Mouse (Mus musculus): ENCODE data around the gene Tmem143.
"Not testable (repeated sequence)": the region's sequence is repeated elsewhere in the genome, so short reads cannot be mapped to it uniquely, and the experiment has no call there.

Gene Tmem143

GRCm38 (mm10) chr7:45896517-45897257, at the start of gene Tmem143, which contains the start of gene Syngr4:
Gene Tmem143 (plus strand): TSS chr7:45896941.
Gene Syngr4 (minus strand): TSS chr7:45896714.
- peak; percentile 71 for DNase-seq (ENCODE audit: low spot score)

DNA sequence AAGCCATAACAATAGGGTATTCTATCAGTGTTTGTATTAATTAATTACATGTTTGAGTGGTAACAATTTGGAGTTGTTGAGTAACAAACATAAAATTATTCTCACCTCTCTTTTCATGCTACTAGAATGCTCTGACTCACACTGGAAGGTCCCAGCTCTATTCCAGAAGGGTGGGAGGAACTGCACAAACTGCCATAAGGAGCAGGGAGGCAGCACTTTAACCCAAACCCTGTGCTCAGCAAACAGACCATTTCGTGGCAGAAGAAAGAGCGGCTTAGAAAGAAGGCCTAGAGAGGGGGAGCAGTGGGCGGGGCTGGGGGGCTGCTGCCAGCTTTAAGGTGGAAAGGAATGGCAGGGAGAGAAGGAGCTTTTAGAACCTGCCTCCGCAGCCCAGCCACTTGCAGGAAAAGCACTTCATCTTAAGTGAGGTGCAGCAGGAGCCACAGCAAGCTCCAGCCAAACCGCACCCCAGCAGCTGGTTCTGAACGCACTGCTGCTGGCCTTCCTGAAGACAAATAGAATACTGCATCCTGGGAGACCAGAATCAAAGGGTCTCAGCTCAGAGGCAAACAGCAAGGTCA, 48.2 kb upstream of the Tmem143 start:
- DNase-seq (ENCODE audit: low spot score) = no peak

GRCm38 (mm10) chr7:45850661-45851060, 46.1 kb upstream of the Tmem143 start:
- DNase-seq (ENCODE audit: low spot score) = no peak

DNA sequence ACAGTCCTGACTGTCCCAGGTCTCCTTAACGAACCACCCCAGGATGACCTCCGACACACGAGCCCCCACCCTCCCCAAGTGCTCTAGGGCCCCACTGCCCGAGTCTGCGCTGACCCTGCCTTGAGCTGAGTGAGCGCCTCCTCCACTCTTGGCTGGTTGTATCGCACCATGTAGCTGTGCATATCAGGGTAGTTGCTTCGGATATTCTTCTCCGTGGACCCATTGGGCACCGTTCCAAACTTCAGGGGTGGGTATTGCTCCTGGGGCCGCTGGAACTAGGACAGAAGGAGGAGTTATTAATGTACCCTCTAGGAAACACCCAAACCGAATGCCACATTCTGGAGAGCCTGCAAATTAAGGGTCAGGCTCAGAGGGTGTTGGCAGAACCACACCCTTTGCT, 43.7 kb upstream of the Tmem143 start:
- no peak for DNase-seq (ENCODE audit: low spot score)

DNA sequence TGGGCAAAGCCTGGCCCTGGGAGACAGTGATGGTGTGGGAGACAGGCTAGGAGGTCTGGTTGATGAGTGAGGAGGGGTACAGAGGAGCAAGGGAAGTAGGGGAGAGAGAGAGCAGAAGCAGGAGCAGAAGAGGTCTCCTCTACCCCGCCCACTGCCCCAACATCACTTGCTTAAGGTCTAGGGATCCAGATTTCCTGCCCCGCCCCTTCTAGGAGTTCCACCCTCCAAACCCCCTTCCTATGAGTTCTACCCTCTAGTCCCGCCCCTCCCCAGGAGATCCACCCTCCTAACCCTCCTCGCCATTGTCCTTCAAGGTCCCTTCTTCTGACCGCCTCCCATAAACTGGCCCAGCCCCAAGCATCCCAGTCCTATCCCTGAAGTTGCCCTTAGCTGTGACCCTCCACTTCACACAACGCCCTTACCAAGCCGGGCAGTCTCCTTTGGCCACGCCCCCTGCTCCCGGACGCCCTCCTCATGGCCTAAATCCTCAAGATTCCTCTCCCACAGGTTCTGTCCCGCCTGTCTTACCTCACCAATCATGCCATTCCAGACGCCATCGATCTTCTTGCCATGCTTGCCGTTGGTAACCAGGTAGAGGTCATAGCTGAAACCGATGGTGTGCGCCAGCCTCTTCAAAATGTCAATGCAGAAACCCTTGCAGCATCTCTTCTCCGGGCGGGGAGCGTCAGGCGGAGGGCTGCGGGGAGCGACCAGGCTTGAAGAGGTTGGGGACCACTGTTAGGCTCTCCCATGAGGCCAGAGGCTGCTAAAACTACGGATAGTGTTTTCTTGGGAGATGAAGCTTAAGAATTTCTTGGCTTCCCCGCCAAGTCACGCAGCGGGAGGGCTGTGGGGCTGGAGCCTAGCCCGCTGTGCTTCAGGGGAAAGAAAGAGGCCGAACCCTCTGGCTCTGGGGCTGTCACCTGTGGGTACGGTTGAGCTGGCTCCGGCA, 39.5 kb upstream of the Tmem143 start:
- no peak for DNase-seq (ENCODE audit: low spot score)

GRCm38 (mm10) chr7:45859008-45859407, 37.7 kb upstream of the Tmem143 start:
- DNase-seq (ENCODE audit: low spot score) = no peak

DNA sequence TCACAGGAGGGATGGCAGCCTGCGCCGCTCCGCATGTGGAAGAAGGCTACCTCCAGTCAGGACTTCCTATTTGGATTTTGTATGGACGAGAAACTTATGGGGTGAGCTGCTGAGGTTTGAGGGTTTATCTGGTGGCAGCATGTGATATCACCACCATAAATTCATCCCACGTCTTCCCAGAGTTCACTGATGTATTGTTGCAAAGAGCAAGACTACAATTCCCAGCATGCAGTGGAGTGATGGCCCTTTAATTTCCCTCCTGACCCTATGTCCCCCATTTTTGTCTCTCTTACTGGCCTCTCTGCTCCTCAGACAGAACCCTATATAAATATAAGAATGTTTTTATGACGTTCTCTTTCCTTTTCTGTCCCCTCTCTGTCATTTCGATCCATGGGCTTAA, 33.9 kb upstream of the Tmem143 start:
- no peak for DNase-seq (ENCODE audit: low spot score)

DNA sequence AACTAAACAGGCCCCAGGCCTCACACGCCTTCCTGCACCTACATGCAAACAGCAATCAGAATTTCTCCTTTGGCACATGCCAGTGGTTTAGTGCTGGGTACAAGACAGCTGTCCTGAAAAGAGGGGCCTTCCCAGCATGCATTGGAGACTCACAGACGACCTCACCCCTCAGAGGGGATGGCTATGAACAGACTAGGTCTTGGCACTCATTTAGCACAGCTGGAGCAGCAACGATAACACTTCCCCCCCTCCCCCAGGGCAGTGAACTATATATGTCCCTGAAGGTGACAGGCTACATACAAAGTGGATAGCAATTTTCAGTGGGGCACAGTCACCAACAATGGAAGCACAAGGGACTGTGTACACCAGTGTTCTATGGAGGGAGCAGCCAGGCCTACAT, 32.3 kb upstream of the Tmem143 start:
- DNase-seq (ENCODE audit: low spot score) = no peak

GRCm38 (mm10) chr7:45865925-45866910, 30.5 kb upstream of the Tmem143 start:
- peak; percentile 73 for DNase-seq (ENCODE audit: low spot score)

GRCm38 (mm10) chr7:45867871-45868270, 28.9 kb upstream of the Tmem143 start:
- no peak for DNase-seq (ENCODE audit: low spot score)

DNA sequence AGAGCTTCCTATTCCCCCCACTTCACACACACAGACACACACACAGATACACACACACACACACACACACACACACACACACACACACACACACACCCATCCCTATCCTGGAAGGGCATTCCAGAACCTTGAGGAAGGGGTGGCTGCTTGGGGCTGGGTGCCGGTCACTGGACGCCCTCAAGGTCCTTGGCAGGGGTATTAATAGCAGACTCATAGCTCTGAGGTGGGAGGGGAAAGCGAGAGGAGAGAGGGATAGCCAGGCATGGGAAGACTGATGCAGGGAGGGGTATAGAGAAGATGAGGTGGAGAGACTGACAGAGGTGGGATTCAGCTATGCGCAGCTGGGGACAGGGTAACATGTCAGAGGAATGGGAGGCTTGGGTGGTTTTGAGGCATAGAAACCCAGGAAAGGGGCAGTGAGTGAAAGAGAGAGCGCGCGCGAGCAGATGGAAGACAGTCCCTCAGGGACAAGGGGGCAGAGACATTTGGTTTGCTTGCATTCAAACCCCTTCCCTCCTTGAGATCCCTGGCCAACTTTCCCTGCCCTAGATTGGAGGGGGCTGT, 27.6 kb upstream of the Tmem143 start:
- DNase-seq (ENCODE audit: low spot score) = no peak

DNA sequence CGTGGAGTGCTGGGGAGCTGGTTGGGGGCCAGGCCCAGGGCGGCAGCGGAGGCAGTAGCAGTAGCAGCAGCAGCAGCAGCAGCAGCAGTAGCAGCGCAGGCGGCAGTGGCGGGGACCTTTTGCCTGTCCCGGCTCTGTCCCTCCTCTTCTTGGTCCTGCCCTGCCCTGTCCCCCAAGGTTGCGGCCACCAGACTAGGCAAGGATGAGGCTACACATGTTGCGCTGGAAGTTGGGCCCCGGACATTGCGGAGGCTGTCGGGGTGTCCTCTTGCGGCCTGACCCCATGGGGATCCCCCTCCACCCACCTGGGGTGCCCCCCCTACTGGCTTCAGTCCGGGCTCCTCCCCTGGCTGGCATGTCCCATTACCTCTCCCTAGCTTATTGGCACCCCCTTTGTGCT, 27.0 kb upstream of the Tmem143 start:
- no peak for DNase-seq (ENCODE audit: low spot score)

- DNase-seq (ENCODE audit: low spot score) = no peak
Measured at GRCm38 (mm10) chr7:45870282-45871058, 26.3 kb upstream of the Tmem143 start.

- peak; percentile 82 for DNase-seq (ENCODE audit: low spot score)
Measured at GRCm38 (mm10) chr7:45872624-45873023, 24.1 kb upstream of the Tmem143 start, which contains the start of gene Kdelr1. Gene Kdelr1 (plus strand): TSS chr7:45872772.

GRCm38 (mm10) chr7:45873061-45873947, 23.4 kb upstream of the Tmem143 start:
- peak; percentile 58 for DNase-seq (ENCODE audit: low spot score)

GRCm38 (mm10) chr7:45876895-45877294, 19.8 kb upstream of the Tmem143 start:
- DNase-seq (ENCODE audit: low spot score) = no peak

- not testable (repeated sequence) for DNase-seq (ENCODE audit: low spot score)
Measured at GRCm38 (mm10) chr7:45878278-45878677, 18.5 kb upstream of the Tmem143 start, which contains the start of gene Grin2d. Gene Grin2d (minus strand): TSS chr7:45878378.

DNA sequence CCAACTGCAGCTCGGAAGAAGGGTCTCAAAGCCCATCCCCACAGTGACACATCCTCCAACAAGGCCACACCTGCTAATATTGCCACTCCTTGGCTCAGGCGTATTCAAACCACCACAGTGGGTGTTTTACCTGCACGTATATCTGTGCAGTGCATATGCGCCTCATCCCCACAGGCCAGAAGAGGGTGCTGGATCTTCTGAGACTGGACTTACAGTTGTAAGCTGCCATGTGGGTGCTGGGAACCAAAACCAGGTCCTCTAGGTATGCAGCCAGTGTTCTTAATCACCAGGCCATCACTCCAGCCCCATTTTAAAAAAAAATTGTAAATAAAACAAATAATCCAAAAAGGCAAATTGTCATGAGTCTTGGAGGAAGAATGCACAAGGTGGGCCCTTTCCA, 16.2 kb upstream of the Tmem143 start:
- no peak for DNase-seq (ENCODE audit: low spot score)

GRCm38 (mm10) chr7:45881011-45881410, 15.7 kb upstream of the Tmem143 start:
- no peak for DNase-seq (ENCODE audit: low spot score)
